Mouse (Mus musculus): Measurements from ENCODE around the gene Heyl.
"Not testable (repeated sequence)": the region's sequence is repeated elsewhere in the genome, so short reads cannot be mapped to it uniquely, and the experiment has no call there.

DNA sequence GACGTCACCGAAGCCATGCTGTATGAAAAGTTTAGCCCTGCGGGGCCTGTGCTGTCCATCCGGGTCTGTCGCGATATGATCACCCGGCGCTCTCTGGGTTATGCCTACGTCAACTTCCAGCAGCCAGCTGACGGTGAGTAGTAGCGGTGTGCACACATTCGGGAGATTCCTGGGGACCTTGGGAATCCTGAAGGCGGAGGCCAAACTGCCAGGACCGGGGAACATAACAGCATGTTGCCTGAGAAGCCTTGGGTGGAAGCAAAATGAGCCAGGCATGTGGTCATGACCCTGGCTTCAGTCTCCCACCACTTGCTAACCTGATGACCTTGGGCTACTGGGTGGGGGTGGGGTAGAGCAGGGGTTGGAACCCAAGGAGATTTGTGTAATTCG is 50.3 kb downstream of the Heyl start:
- TF ChIP-seq CTCF (IDR thresholded peaks at IDR 0.05; ENCODE audit: borderline replicate concordance, insufficient read depth, low read length); POLR2A (IDR thresholded peaks at IDR 0.05; ENCODE audit: low read depth, low read length): not testable (repeated sequence)
